Mouse (Mus musculus): ENCODE results near the gene Eef1a2. TPM values are rescaled to one million over a fixed set of nuclear protein-coding genes. Genes with fewer than 3 reads are reported as not detected.

Eef1a2 gene
- polyA plus RNA-seq, 1 experiment from 2014 or later = not detected

- peak overlapping the region; percentile 83 for H3K4me3 ChIP-seq (replicated peaks)
- WGBS (ENCODE audit: insufficient replicate concordance) = 57% methylated on average over 2 of the region's 2 CpGs
- H3K9me3 ChIP-seq (replicated peaks) = no peaks in the 10 kb centered on the region
- H3K27me3 ChIP-seq = peaks cover 20% of the 10 kb centered on the region
- H3K27ac ChIP-seq (replicated peaks) = peak overlapping the region; percentile 81
- H3K36me3 ChIP-seq (replicated peaks) = no peaks in the 10 kb centered on the region; the same call in 1 of the 2 replicates
- no peak for ATAC-seq (ENCODE audit: insufficient read depth)
- peak overlapping the region; percentile 89 for H3K4me2 ChIP-seq
- H3K9ac ChIP-seq = peak overlapping the region; percentile 88; the same call in 1 of the 2 replicates
- peaks cover 35% of the 10 kb centered on the region for H3K4me1 ChIP-seq (replicated peaks)
Measured at GRCm38 (mm10) chr2:181188681-181189080, 31.9 kb upstream of the Eef1a2 start.

DNA sequence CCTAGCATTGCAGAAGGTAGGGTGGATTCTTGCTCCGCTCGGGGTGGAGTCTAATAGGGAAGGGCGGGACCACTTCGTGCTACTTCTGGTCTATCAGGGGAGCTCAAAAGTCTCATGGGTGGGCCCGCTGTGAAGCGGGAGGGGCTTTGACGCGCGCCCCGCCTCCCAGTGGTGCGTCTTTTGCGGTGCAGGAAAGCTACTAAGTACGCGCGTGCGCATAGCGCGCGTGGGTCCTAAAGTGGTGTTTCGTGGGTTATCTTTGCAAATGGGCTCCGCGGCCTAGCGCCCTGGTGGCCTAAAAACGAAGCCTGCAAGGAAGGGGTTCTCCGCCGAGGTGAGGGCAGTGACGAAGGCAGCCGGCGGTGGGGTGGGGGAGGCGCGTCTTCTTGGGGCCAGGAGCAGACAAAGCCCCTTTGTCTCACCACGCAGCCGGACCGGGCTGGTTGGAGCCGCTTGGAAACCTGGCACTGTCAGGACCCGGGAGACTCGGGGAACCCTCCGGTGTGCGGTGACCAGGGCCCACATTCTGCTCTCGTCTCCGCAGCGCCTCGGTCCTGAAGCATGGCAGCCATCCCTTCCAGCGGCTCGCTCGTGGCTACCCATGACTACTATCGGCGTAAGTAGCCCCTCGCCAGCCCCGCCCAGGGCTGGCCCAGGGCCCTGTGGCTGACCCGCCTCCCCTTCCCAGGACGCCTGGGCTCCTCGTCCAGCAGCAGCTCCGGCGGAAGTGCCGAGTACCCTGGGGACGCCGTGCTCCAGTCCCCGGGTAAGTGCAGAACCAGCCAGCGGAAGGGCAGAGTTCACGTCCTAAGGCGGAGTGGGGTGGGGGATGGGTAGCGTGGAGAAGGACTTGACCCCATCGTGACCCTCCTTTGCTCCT, 30.5 kb upstream of the Eef1a2 start, which contains the start of gene Ppdpf:
Gene Ppdpf (plus strand): TSS at position 127 of the 880 bp plus-strand sequence.
- Histone ChIP-seq H3K9ac (peak within 1 kb of the TSS; percentile 88), H3K27me3 (peaks cover 18% of the 10 kb centered on the region), H3K4me2 (peak within 1 kb of the TSS; percentile 89), H3K4me1 (replicated peaks) (peaks cover 35% of the 10 kb centered on the region), H3K36me3 (replicated peaks) (no peaks in the 10 kb centered on the region; the same call in 1 of the 2 replicates), H3K27ac (replicated peaks) (peak within 1 kb of the TSS; percentile 81), H3K9me3 (replicated peaks) (no peaks in the 10 kb centered on the region), H3K4me3 (replicated peaks) (peak within 1 kb of the TSS; percentile 83)
- WGBS (ENCODE audit: insufficient replicate concordance) = under 1% methylated on average over 64 of the region's 64 CpGs
- peak; percentile 97 for ATAC-seq (ENCODE audit: insufficient read depth)

DNA sequence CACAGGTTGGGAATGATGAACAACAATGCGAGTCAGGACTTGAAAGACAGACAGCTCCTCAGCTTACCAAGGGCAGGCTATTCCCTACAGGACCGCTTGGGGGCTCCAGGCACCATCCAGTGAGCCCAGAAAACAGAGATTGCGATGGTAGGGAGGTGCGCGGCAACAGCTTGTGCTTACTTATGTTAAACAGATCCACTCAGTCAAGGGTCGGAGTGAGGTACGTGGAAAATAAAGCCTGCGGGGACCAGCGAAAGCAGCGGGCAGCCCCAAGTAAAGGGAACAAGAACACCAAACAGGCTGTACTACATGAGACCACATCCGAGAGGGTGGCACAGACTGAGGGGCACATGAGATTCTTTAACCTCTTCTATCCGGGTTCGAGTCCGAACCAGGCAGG, 29.8 kb upstream of the Eef1a2 start:
- no peaks in the 10 kb centered on the region; the same call in 1 of the 2 replicates for H3K36me3 ChIP-seq (replicated peaks)
- ATAC-seq (ENCODE audit: insufficient read depth) = peak; percentile 80
- peak overlapping the region; percentile 83 for H3K4me3 ChIP-seq (replicated peaks)
- H3K9me3 ChIP-seq (replicated peaks) = no peaks in the 10 kb centered on the region
- peak overlapping the region; percentile 89 for H3K4me2 ChIP-seq
- peak overlapping the region; percentile 81 for H3K27ac ChIP-seq (replicated peaks)
- WGBS (ENCODE audit: insufficient replicate concordance) = under 1% methylated on average over 14 of the region's 14 CpGs
- H3K27me3 ChIP-seq = peaks cover 18% of the 10 kb centered on the region
- peak overlapping the region; percentile 45 for H3K9ac ChIP-seq
- H3K4me1 ChIP-seq (replicated peaks) = peaks cover 35% of the 10 kb centered on the region

DNA sequence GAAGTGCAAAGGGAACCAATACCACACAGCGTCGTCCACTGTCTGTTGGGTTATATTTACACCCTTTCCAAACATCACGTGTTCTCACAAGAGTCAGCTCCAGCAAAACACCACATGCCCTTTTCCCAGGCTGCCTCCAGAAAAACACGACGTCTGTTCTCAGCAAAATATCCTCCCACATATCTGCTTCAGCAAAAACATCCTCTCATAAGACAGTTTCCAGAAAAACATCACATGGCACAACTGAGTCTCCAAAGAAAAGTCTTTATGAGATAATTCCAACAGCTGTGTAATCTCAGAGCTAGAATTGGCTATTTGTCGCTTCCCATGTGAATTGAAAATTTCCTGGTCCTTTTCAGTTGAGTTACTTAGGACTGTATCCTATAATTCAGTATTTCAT, 24.1 kb upstream of the Eef1a2 start:
- H3K36me3 ChIP-seq (replicated peaks) = no peaks in the 10 kb centered on the region
- H3K4me1 ChIP-seq (replicated peaks) = no peaks in the 10 kb centered on the region
- H3K4me3 ChIP-seq (replicated peaks) = no peak overlapping the region
- no peak for ATAC-seq (ENCODE audit: insufficient read depth)
- 56% methylated on average over 6 of the region's 6 CpGs for WGBS (ENCODE audit: insufficient replicate concordance)
- H3K27ac ChIP-seq (replicated peaks) = no peak overlapping the region
- no peak overlapping the region for H3K9ac ChIP-seq
- H3K9me3 ChIP-seq (replicated peaks) = no peaks in the 10 kb centered on the region
- H3K4me2 ChIP-seq = no peak overlapping the region
- peaks cover 22% of the 10 kb centered on the region for H3K27me3 ChIP-seq

DNA sequence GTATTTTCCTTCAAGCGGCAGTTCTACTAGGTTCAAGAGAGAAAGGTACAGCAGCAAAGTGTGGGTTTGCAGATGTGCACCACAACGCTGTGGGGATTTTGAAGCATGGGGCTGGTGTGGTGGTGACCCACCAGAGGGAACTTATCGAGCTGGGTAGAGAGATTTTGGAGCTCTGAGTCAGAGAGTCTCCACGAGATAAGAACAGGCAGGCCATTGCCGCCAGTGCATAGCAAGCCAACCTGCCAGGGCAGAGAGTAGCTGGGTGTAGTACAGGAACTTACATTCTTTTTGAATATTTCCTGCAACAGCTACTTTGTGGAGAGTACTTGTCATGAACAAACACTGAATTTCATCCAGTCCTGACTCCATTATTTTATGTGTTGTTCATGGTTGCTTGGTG, 21.7 kb upstream of the Eef1a2 start:
- H3K36me3 ChIP-seq (replicated peaks) = no peaks in the 10 kb centered on the region
- no peak overlapping the region for H3K4me2 ChIP-seq
- WGBS (ENCODE audit: insufficient replicate concordance) = 34% methylated on average over 5 of the region's 5 CpGs
- no peak overlapping the region for H3K27ac ChIP-seq (replicated peaks)
- H3K27me3 ChIP-seq = peaks cover 13% of the 10 kb centered on the region; the same call in 1 of the 2 replicates
- no peak for ATAC-seq (ENCODE audit: insufficient read depth)
- H3K9me3 ChIP-seq (replicated peaks) = no peaks in the 10 kb centered on the region
- H3K4me1 ChIP-seq (replicated peaks) = no peaks in the 10 kb centered on the region
- no peak overlapping the region for H3K4me3 ChIP-seq (replicated peaks)
- no peak overlapping the region for H3K9ac ChIP-seq

- H3K4me3 ChIP-seq (replicated peaks) = no peak overlapping the region
Measured at GRCm38 (mm10) chr2:181178015-181178414, 21.2 kb upstream of the Eef1a2 start.

DNA sequence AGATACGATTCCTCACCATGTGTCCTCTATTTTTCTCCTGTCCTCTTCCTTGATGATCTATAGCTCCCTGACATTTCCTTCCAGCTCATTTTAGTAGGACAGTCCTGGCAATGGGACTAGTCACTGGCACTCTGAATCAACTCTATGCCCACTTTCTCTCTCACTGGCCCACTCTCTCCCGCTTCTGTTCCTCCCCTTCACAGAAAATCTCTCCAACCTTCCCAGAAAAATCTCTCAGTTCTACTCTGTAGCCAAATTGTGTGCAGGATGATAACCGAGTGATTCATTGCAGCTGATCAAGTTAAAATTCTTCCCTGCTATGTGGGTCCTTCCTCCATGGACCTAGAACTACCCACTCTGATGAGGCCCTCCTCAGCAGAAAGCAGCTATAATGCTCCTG, 17.8 kb upstream of the Eef1a2 start:
- H3K9ac ChIP-seq = no peak overlapping the region
- H3K27me3 ChIP-seq = no peaks in the 10 kb centered on the region
- H3K27ac ChIP-seq (replicated peaks) = no peak overlapping the region
- no peak overlapping the region for H3K4me2 ChIP-seq
- no peaks in the 10 kb centered on the region for H3K9me3 ChIP-seq (replicated peaks)
- WGBS (ENCODE audit: insufficient replicate concordance) = 61% methylated on average over 3 of the region's 3 CpGs
- no peaks in the 10 kb centered on the region for H3K36me3 ChIP-seq (replicated peaks)
- H3K4me1 ChIP-seq (replicated peaks) = no peaks in the 10 kb centered on the region
- H3K4me3 ChIP-seq (replicated peaks) = no peak overlapping the region
- ATAC-seq (ENCODE audit: insufficient read depth) = no peak

More at GRCm38 (mm10) chr2:181178015-181178414, 21.2 kb upstream of the Eef1a2 start:
- H3K27ac ChIP-seq (replicated peaks) = no peak overlapping the region
- H3K9me3 ChIP-seq (replicated peaks) = no peaks in the 10 kb centered on the region
- H3K4me2 ChIP-seq = no peak overlapping the region
- H3K9ac ChIP-seq = no peak overlapping the region
- H3K4me1 ChIP-seq (replicated peaks) = no peaks in the 10 kb centered on the region
- no peaks in the 10 kb centered on the region for H3K36me3 ChIP-seq (replicated peaks)
- no peak for ATAC-seq (ENCODE audit: insufficient read depth)
- H3K27me3 ChIP-seq = peaks cover 13% of the 10 kb centered on the region; the same call in 1 of the 2 replicates
- WGBS (ENCODE audit: insufficient replicate concordance) = 40% methylated on average over 3 of the region's 3 CpGs

DNA sequence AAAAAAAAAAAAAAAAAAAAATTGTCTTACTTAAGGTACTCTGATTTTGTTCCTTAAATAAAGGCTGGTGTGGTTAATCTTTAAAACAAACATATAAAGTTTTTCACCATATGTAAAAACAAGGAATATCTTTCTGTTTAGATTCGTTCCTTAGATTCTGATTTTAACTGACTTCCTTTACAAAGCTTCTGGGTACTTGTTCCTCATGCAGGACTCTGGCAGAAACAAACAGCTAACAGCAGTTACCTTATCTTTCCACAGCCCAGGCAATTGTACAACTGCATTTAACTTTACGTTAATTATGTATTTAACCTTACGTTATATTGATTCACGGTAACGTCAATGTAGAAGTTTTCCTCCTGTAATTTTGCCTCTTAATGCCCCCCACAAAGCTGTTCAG, 9.7 kb upstream of the Eef1a2 start:
- 68% methylated on average over 5 of the region's 5 CpGs for WGBS (ENCODE audit: insufficient replicate concordance)
- Histone ChIP-seq H3K27me3 (0 out of 2 replicates have a peak, but pooled peaks cover 11% of the 10 kb centered on the region), H3K36me3 (replicated peaks) (no peaks in the 10 kb centered on the region), H3K9me3 (replicated peaks) (no peaks in the 10 kb centered on the region), H3K27ac (replicated peaks) (no peak overlapping the region), H3K4me2 (no peak overlapping the region), H3K9ac (no peak overlapping the region), H3K4me1 (replicated peaks) (no peaks in the 10 kb centered on the region), H3K4me3 (replicated peaks) (no peak overlapping the region)
- ATAC-seq (ENCODE audit: insufficient read depth) = no peak

- WGBS (ENCODE audit: insufficient replicate concordance) = 54% methylated on average over 4 of the region's 4 CpGs
Measured at GRCm38 (mm10) chr2:181160821-181161220, 4.0 kb upstream of the Eef1a2 start.

GRCm38 (mm10) chr2:181159771-181160170, 3.0 kb upstream of the Eef1a2 start:
- no peaks in the 10 kb centered on the region for H3K9me3 ChIP-seq (replicated peaks)
- H3K4me2 ChIP-seq = no peak overlapping the region
- 2% methylated on average over 2 of the region's 2 CpGs for WGBS (ENCODE audit: insufficient replicate concordance)
- H3K27me3 ChIP-seq = peaks cover 59% of the 10 kb centered on the region
- H3K36me3 ChIP-seq (replicated peaks) = no peaks in the 10 kb centered on the region
- no peak for ATAC-seq (ENCODE audit: insufficient read depth)
- H3K27ac ChIP-seq (replicated peaks) = no peak overlapping the region
- H3K4me1 ChIP-seq (replicated peaks) = no peaks in the 10 kb centered on the region
- H3K9ac ChIP-seq = no peak overlapping the region
- no peak overlapping the region for H3K4me3 ChIP-seq (replicated peaks)

More at GRCm38 (mm10) chr2:181160821-181161220, 4.0 kb upstream of the Eef1a2 start:
- Histone ChIP-seq H3K4me3 (replicated peaks) (no peak overlapping the region), H3K4me2 (no peak overlapping the region), H3K4me1 (replicated peaks) (no peaks in the 10 kb centered on the region), H3K27ac (replicated peaks) (no peak overlapping the region), H3K9me3 (replicated peaks) (no peaks in the 10 kb centered on the region), H3K36me3 (replicated peaks) (no peaks in the 10 kb centered on the region), H3K27me3 (peaks cover 49% of the 10 kb centered on the region), H3K9ac (no peak overlapping the region)
- no peak for ATAC-seq (ENCODE audit: insufficient read depth)

DNA sequence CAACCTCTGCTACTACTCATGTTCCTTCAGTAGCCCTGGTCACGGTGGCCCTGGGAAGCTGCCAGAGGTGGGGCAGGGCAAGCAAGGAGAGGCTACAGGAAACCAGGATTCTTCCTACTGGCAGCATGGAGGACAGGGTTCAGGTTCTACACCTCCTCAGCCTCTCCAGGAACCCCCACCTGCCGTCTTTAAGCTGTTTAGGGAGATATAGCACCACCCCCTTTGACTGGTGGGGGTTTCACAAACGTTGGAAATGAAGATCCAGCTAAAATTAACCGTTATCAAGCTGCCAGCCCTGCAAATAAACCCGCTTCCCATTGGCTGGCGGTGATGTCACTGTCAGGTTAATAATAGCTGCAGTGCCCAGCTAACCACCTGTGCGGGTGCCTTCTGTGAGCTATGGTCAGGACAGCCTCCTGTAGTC, 2.3 kb upstream of the Eef1a2 start:
- 40% methylated on average over 7 of the region's 7 CpGs for WGBS (ENCODE audit: insufficient replicate concordance)
- H3K4me3 ChIP-seq (replicated peaks) = no peak overlapping the region
- H3K36me3 ChIP-seq (replicated peaks) = no peaks in the 10 kb centered on the region
- no peak overlapping the region for H3K9ac ChIP-seq
- no peak overlapping the region for H3K4me2 ChIP-seq
- no peaks in the 10 kb centered on the region for H3K4me1 ChIP-seq (replicated peaks)
- H3K9me3 ChIP-seq (replicated peaks) = no peaks in the 10 kb centered on the region
- peaks cover 56% of the 10 kb centered on the region for H3K27me3 ChIP-seq
- H3K27ac ChIP-seq (replicated peaks) = no peak overlapping the region
- no peak for ATAC-seq (ENCODE audit: insufficient read depth)

Measured in liver, embryonic 15.5 days (tissue).